Mouse (Mus musculus): Measurements from ENCODE around the gene Gldc.

Gldc gene

DNA sequence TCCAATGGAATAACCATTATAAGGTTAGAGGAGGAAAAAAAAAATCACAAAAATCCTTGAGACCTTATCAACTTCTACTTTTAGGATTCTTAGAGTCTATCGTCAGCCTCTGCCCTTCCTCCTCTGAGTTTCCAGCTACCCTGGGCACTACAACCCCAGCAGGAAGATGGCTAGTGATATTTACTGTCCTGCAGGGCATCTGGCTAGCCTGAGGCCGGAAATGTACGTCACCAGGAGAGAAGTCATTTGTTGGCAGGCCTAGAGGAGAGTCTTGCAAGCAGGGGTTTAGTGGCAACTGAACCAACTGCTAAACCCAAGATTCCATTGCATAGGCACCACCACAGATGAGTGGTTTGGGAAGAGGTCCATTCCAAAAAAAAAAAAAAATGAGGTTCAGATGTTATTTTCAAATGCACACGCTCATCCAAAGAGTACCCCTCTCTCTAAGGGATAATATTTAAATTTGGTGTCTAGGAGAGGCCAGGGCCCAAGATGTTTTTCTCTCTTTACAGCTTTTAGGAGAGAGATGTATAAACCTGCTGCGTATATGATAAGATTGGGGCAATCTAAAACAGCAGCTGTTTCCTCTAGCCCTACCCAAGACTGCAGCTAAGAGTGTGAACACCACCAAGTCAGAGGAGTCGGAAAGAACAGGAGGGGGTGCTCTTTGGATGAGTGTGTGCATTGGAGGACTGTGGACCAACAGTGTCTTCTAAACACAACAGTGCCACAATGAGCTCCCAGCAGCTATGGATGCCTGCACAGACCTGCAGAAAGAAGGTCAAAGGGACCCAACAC, 70.0 kb downstream of the Gldc start:
- no peak for DNase-seq

GRCm38 (mm10) chr19:30102620-30103019, 72.6 kb downstream of the Gldc start:
- DNase-seq = no peak

DNA sequence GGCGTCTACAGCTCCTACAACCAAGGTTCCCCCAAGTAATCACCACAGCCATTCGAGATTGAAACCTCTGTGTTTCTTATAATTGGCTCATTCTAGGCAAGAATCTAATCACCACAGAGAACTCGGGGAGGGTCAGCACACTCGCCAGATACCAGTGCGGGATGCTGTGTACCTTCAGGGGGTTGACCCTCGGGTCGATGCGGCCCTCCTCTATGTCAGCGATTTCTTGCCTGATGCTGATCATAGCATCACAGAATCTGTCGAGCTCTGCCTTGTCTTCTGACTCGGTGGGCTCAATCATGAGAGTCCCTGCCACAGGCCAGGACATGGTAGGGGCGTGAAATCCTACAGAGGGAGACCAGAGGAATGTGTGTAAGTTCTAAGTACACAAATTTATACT, 74.7 kb downstream of the Gldc start:
- DNase-seq = no peak

- no peak for DNase-seq
These were observed 78.2 kb downstream of the Gldc start for GRCm38 (mm10) chr19:30097039-30097438.

- DNase-seq = no peak
These were observed 79.0 kb downstream of the Gldc start for GRCm38 (mm10) chr19:30096186-30096585.

DNA sequence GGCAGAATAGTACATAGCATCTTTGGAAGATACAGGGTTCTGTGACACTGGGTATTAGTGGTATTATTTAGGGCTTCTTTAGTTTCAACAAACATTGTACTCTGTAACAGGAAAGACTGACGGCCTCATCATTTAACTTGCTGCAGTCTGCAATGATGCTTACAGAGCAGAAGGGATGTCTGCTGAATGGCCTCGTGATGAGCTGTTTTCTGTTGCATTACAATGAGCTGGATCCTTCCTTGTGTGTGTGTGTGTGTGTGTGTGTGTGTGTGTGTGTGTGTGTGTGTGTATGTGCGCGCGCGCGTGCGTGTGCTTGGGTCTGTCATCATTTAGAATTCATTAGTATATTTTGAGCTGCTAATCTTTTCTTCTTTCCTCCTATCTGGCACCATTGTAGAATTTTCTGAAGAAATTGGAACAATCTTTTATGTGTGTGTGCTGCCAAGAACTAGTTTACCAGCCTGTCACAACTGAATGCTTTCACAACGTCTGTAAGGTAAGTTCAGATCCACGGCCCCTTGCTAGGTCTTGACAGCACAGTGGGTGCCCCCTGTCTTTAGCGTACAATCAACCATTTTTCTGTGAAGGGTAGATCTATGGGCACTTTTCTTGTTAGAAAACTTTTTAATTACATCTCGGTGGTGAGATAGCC, 83.5 kb downstream of the Gldc start:
- DNase-seq = no peak

- no peak for DNase-seq
These were observed 85.1 kb downstream of the Gldc start for GRCm38 (mm10) chr19:30090163-30090562.

- no peak for DNase-seq
These were observed 109.4 kb downstream of the Gldc start for GRCm38 (mm10) chr19:30065797-30066196.

DNA sequence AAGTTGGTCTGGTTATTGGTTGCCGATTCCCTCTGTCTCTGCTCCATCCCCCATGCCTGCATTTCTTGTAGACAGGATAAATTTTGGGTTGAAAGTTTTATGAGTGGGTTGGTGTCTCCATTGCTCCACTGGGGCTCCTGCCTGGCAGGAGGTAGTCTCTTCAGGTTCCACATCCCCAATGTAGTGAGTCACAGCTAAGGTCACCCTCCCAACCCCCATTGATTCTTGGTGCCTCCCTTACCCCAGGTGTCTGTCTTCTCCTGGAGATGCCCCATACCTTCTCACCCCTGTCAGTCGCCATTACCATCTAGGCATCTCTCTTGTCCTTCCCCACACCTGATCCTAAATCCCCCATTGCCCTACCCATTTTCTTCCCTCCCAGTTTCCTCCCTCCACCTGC, 121.0 kb downstream of the Gldc start:
- no peak for DNase-seq

- no peak for DNase-seq
These were observed 123.8 kb downstream of the Gldc start for GRCm38 (mm10) chr19:30051479-30051878.

DNA sequence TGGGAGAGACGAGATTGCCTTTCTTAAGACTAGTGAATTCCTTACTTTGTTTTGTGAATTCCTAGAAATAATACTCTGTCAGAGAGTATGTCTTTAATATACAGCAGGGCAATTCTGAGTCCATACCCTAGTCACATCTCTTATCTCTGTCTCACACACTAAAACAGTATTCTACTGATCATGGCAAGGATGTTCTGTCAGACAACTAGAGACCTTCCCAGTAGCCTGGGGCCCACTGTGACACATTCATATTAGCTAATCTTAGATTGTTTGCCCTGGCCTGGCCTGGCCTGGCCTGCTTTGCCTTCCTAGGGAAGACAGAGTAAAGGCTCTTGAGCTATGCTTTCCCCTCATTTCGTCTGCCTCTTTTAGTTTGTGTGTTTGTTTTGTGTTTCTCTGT, 124.6 kb downstream of the Gldc start:
- no peak for DNase-seq

Data from cerebellum, postnatal 14 days (tissue).